Mouse (Mus musculus): ENCODE measurements around the gene Exoc4. TPM values are rescaled to one million over a fixed set of nuclear protein-coding genes. Genes with fewer than 3 reads are reported as not detected.

The Exoc4 gene
- polyA plus RNA-seq, 1 experiment from 2014 or later, result 36.1 TPM

DNA sequence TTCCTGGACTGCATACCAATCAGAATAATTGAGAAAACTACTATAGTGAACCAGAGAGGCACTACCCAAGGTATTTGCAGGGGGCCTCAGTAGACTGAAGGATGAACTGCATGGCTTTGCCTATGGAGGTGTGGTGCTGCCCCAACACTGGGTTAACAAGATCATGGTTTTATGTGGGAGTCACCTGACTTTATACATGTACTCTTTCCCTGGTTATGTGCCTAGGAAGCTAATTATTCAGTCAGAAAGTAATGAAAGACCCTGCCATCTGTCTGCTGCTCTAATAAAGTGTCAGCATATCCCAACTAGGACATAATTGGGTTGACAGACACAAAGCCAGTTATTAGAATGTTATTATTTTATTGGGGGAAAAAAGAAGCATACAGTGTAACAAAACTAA lies 484.7 kb downstream of the Exoc4 start:
- Histone ChIP-seq H3K9me3 (no peaks in the 10 kb centered on the region), H3K4me2 (no peak overlapping the region), H3K36me3 (no peaks in the 10 kb centered on the region), H3K4me1 (no peaks in the 10 kb centered on the region), H3K9ac (no peak overlapping the region), H3K27me3 (no peaks in the 10 kb centered on the region), H3K4me3 (no peak overlapping the region), H3K27ac (no peak overlapping the region)
- no peak for ATAC-seq (ENCODE audit: insufficient number of reproducible peaks, low FRiP score, low TSS enrichment, low read depth)

- no peak overlapping the region for H3K27ac ChIP-seq
- no peaks in the 10 kb centered on the region for H3K9me3 ChIP-seq
- no peaks in the 10 kb centered on the region for H3K27me3 ChIP-seq
- H3K4me1 ChIP-seq, result no peaks in the 10 kb centered on the region
- H3K36me3 ChIP-seq, result no peaks in the 10 kb centered on the region
- no peak for ATAC-seq (ENCODE audit: insufficient number of reproducible peaks, low FRiP score, low TSS enrichment, low read depth)
- no peak overlapping the region for H3K9ac ChIP-seq
- H3K4me3 ChIP-seq, result no peak overlapping the region
- no peak overlapping the region for H3K4me2 ChIP-seq
- 63% methylated on average over 3 of the region's 3 CpGs for WGBS
Observed at GRCm38 (mm10) chr6:33734032-33734431, 485.1 kb downstream of the Exoc4 start.

GRCm38 (mm10) chr6:33738857-33739291 lies 490.0 kb downstream of the Exoc4 start:
- Histone ChIP-seq H3K36me3 (no peaks in the 10 kb centered on the region), H3K27me3 (no peaks in the 10 kb centered on the region), H3K9ac (no peak overlapping the region), H3K4me1 (no peaks in the 10 kb centered on the region), H3K9me3 (no peaks in the 10 kb centered on the region), H3K4me3 (no peak overlapping the region), H3K27ac (no peak overlapping the region), H3K4me2 (no peak overlapping the region)
- WGBS, result 44% methylated on average over 3 of the region's 3 CpGs
- ATAC-seq (ENCODE audit: insufficient number of reproducible peaks, low FRiP score, low TSS enrichment, low read depth), result no peak

- WGBS, result 72% methylated on average over 4 of the region's 4 CpGs
Observed at GRCm38 (mm10) chr6:33739304-33739703, 490.4 kb downstream of the Exoc4 start.

DNA sequence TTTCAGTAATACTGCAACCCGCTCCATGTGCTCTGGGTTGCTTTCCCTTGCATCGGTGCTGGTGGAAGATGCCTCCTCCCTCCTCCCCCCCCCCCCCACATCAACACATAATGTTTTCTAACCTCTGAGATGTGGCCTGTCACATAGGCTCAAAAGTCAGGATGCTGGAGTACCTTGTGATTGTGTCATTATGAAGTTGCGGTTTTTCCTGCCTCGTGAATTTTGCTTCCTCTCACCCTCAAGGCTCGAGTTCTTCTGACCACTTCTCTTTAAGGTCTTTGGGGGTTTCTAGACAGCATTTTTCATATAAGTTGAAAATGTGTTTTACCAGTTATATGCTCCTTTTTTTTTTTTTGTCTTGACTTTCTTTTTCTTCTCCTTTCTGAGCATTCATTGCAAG lies 507.1 kb downstream of the Exoc4 start:
- no peaks in the 10 kb centered on the region for H3K9me3 ChIP-seq
- no peaks in the 10 kb centered on the region for H3K4me1 ChIP-seq
- no peak for ATAC-seq (ENCODE audit: insufficient number of reproducible peaks, low FRiP score, low TSS enrichment, low read depth)
- no peak overlapping the region for H3K4me2 ChIP-seq
- H3K27me3 ChIP-seq, result no peaks in the 10 kb centered on the region
- no peak overlapping the region for H3K27ac ChIP-seq
- no peak overlapping the region for H3K4me3 ChIP-seq
- no peak overlapping the region for H3K9ac ChIP-seq
- 81% methylated on average over 5 of the region's 5 CpGs for WGBS
- H3K36me3 ChIP-seq, result no peaks in the 10 kb centered on the region

More at GRCm38 (mm10) chr6:33739304-33739703, 490.4 kb downstream of the Exoc4 start:
- H3K9ac ChIP-seq, result no peak overlapping the region
- H3K27ac ChIP-seq, result no peak overlapping the region
- no peaks in the 10 kb centered on the region for H3K36me3 ChIP-seq
- no peak overlapping the region for H3K4me2 ChIP-seq
- ATAC-seq (ENCODE audit: insufficient number of reproducible peaks, low FRiP score, low TSS enrichment, low read depth), result no peak
- no peaks in the 10 kb centered on the region for H3K27me3 ChIP-seq
- no peak overlapping the region for H3K4me3 ChIP-seq
- H3K4me1 ChIP-seq, result no peaks in the 10 kb centered on the region
- no peaks in the 10 kb centered on the region for H3K9me3 ChIP-seq

- Histone ChIP-seq H3K9ac (no peak overlapping the region), H3K36me3 (no peaks in the 10 kb centered on the region), H3K4me2 (no peak overlapping the region), H3K4me1 (no peaks in the 10 kb centered on the region), H3K27ac (no peak overlapping the region), H3K27me3 (no peaks in the 10 kb centered on the region), H3K9me3 (no peaks in the 10 kb centered on the region), H3K4me3 (no peak overlapping the region)
- no peak for ATAC-seq (ENCODE audit: insufficient number of reproducible peaks, low FRiP score, low TSS enrichment, low read depth)
Observed at GRCm38 (mm10) chr6:33761557-33761956, 512.7 kb downstream of the Exoc4 start.

- 69% methylated on average over 4 of the region's 4 CpGs for WGBS
- Histone ChIP-seq H3K36me3 (no peaks in the 10 kb centered on the region), H3K9me3 (no peaks in the 10 kb centered on the region), H3K4me3 (no peak overlapping the region), H3K27ac (no peak overlapping the region), H3K9ac (no peak overlapping the region), H3K4me1 (no peaks in the 10 kb centered on the region), H3K27me3 (no peaks in the 10 kb centered on the region), H3K4me2 (no peak overlapping the region)
- no peak for ATAC-seq (ENCODE audit: insufficient number of reproducible peaks, low FRiP score, low TSS enrichment, low read depth)
Observed at GRCm38 (mm10) chr6:33763245-33763644, 514.4 kb downstream of the Exoc4 start.

GRCm38 (mm10) chr6:33763970-33764369 lies 515.1 kb downstream of the Exoc4 start:
- no peaks in the 10 kb centered on the region for H3K36me3 ChIP-seq
- no peak overlapping the region for H3K4me2 ChIP-seq
- no peaks in the 10 kb centered on the region for H3K9me3 ChIP-seq
- no peak overlapping the region for H3K9ac ChIP-seq
- H3K4me3 ChIP-seq, result no peak overlapping the region
- no peak overlapping the region for H3K27ac ChIP-seq
- WGBS, result 55% methylated on average over 3 of the region's 3 CpGs
- H3K27me3 ChIP-seq, result no peaks in the 10 kb centered on the region
- no peak for ATAC-seq (ENCODE audit: insufficient number of reproducible peaks, low FRiP score, low TSS enrichment, low read depth)
- no peaks in the 10 kb centered on the region for H3K4me1 ChIP-seq

DNA sequence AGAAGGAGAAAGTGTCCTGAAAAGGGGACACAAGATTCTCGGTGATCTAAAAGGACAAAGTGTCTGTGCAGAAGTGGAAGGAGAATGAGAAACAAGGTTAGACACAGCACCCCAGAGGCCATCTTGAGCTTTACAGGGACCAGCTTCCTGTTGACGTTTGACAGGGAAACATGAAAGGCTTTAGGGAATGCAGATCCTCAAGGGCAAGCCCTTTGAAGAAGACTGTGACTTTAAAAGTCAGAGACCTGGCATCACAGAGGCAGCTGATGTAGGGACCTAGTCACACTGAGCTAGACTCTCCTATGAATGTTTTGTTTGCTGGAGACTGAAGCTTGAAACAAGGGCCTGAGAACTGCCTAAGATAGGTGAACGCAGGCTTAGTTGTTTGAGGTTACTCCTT lies 520.4 kb downstream of the Exoc4 start:
- Histone ChIP-seq H3K36me3 (no peaks in the 10 kb centered on the region), H3K27ac (no peak overlapping the region), H3K4me3 (no peak overlapping the region), H3K4me1 (no peaks in the 10 kb centered on the region), H3K9ac (no peak overlapping the region), H3K9me3 (no peaks in the 10 kb centered on the region), H3K27me3 (no peaks in the 10 kb centered on the region), H3K4me2 (no peak overlapping the region)
- 45% methylated on average over 3 of the region's 3 CpGs for WGBS
- no peak for ATAC-seq (ENCODE audit: insufficient number of reproducible peaks, low FRiP score, low TSS enrichment, low read depth)

- Histone ChIP-seq H3K27me3 (no peaks in the 10 kb centered on the region), H3K9ac (no peak overlapping the region), H3K9me3 (no peaks in the 10 kb centered on the region), H3K4me3 (no peak overlapping the region), H3K36me3 (no peaks in the 10 kb centered on the region), H3K4me2 (no peak overlapping the region), H3K27ac (no peak overlapping the region), H3K4me1 (no peaks in the 10 kb centered on the region)
- 60% methylated on average over 2 of the region's 2 CpGs for WGBS
- no peak for ATAC-seq (ENCODE audit: insufficient number of reproducible peaks, low FRiP score, low TSS enrichment, low read depth)
Observed at GRCm38 (mm10) chr6:33770021-33770420, 521.1 kb downstream of the Exoc4 start.

DNA sequence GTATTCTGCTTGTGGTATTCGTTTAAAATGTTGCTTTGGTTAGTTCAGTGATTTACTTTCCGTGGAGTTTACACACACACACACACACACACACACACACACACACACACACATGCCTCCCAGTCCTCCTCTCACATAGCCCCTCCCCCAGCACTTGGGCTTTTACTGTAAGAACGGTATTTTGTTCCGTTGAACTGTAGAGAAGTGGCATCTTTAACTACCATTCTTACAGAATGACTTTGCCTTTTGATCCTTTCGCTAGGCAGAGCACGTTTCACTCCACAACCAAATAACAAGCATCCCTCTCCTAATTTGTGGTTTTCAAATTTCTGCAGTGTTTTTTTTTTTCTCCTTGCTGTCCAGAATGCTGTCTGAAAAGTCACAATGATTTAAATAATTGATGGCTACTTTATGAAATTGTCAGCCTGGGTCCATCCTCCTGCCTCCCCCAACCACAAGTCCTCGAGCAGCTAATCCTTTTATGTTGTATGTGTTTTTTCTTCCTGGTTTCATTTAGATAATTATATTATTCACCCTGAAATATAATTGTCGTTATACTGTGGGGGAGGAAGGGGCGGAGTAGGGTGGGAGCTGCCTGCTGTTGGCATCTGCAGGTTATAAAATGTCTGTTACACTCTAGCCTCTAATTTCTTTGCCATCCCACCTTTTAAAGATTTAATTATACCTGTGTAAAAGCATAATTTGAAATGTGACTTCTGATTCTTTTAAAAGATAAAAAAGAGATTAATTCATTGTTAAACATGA lies 523.8 kb downstream of the Exoc4 start:
- ATAC-seq (ENCODE audit: insufficient number of reproducible peaks, low FRiP score, low TSS enrichment, low read depth), result no peak
- no peak overlapping the region for H3K27ac ChIP-seq
- H3K4me2 ChIP-seq, result no peak overlapping the region
- no peaks in the 10 kb centered on the region for H3K27me3 ChIP-seq
- no peaks in the 10 kb centered on the region for H3K36me3 ChIP-seq
- no peak overlapping the region for H3K9ac ChIP-seq
- no peaks in the 10 kb centered on the region for H3K4me1 ChIP-seq
- WGBS, result 35% methylated on average over 9 of the region's 9 CpGs
- no peak overlapping the region for H3K4me3 ChIP-seq
- H3K9me3 ChIP-seq, result no peaks in the 10 kb centered on the region

DNA sequence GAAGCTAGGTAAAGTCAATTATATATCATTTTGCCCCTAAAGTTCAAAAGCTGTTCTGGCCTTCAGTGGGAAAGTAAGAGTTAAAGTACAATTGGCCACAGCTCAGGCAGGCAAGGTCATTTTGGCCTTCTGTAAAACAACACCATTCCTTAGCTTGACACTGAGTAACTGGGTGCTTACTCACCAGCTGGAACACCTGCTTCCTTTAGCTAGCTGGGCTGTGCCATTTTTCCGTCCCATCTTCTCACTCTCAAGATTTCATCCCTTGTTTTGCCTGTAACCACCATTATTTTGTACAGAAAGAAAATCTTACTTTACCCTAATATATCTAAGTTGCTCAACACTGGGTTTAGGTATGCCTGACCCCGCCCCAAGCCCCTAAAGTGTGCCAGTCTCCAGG lies 543.7 kb downstream of the Exoc4 start:
- H3K36me3 ChIP-seq, result no peaks in the 10 kb centered on the region
- no peak overlapping the region for H3K4me3 ChIP-seq
- H3K4me2 ChIP-seq, result no peak overlapping the region
- H3K27me3 ChIP-seq, result no peaks in the 10 kb centered on the region
- H3K9ac ChIP-seq, result no peak overlapping the region
- H3K9me3 ChIP-seq, result no peaks in the 10 kb centered on the region
- 86% methylated on average over 2 of the region's 2 CpGs for WGBS
- H3K27ac ChIP-seq, result no peak overlapping the region
- ATAC-seq (ENCODE audit: insufficient number of reproducible peaks, low FRiP score, low TSS enrichment, low read depth), result no peak
- no peaks in the 10 kb centered on the region for H3K4me1 ChIP-seq

DNA sequence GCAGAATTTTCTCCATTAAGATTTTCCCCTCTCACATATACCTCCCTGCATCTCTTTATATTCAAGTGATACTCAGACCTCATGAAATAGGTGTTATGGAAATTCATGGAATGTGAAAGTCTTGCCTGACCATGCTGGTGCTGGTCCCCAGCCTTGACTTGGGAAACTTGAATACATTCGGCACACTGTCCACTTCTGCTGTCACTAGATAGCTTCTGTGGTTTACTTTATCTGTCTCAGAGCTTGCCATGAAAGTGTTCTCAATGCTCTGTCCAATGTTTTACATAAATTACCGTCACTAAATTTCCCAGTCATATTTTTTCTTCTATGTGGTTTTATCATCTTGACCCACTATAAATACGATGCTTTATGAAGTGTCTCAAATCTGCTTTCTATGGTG lies 552.4 kb downstream of the Exoc4 start:
- H3K4me2 ChIP-seq, result no peak overlapping the region
- no peak overlapping the region for H3K9ac ChIP-seq
- no peak overlapping the region for H3K27ac ChIP-seq
- no peak overlapping the region for H3K4me3 ChIP-seq
- H3K36me3 ChIP-seq, result no peaks in the 10 kb centered on the region
- no peaks in the 10 kb centered on the region for H3K27me3 ChIP-seq
- WGBS, result 88% methylated on average over 3 of the region's 3 CpGs
- no peak for ATAC-seq (ENCODE audit: insufficient number of reproducible peaks, low FRiP score, low TSS enrichment, low read depth)
- H3K4me1 ChIP-seq, result no peaks in the 10 kb centered on the region
- H3K9me3 ChIP-seq, result no peaks in the 10 kb centered on the region

All from limb, embryonic 15.5 days (tissue).